Mouse (Mus musculus): Measurements from ENCODE around the gene Ercc1.

Ercc1 gene

DNA sequence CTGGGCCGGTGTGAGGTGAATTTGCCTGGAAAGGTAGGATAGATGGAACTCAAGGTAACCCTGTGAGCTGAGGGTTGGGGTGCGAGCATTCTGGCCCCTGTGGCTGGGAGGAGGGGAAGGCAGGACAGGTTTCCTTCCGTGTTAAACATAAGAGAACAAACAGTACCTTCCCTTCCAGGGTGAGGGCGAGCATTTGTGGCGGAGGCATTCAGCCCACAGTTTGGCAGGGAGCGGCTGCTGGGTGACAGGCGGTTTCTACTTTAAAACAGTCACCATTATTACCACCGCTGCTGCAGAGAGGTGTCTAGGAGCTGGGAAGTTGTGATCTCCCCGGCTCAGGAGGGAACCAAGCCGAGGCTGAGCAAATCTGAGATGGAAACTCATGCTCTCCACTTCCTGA, 7.5 kb upstream of the Ercc1 start:
- no peak for DNase-seq (ENCODE audit: low read depth, low spot score)

DNA sequence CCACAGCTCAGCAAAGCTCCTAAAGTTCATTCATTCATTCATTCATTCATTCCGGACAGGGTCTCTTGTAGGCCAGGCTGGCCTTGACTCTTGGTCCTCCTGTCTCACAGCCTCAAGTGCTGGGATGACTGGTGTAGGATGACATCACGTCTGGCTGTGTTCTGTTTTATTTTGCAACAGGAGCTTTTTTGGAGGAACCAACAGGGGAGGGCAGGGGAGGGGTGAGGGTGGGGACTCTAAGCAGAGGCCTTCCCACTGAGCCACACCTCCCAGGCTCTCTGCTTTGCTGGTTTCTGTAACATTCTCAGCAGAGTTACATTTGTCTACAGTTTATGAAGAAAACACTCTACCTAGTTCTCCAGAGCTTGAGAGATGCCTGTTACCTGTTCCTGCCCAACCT, 6.5 kb upstream of the Ercc1 start:
- DNase-seq (ENCODE audit: low read depth, low spot score): no peak

- DNase-seq (ENCODE audit: low read depth, low spot score): no peak
Measured at GRCm38 (mm10) chr7:19338596-19338995, 6.0 kb upstream of the Ercc1 start.

DNA sequence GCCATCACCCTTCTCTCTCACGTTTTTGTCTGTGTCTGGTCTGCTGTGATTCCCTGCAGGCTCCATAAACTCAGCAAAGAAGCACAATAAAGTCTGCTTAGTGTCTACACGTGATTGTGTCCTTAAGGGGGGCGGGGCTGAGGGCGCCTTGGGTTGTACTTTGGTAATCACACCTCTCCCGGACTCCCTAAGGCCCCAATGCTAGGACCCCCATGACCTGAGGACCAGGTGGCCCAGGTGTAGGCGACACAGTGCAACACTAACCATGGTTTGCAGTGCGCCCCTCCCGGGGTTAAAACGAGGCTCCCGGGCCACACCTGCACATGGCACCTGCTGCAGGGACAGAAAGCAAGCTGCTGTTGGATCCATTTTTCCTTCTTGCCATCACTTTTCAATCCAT, 3.3 kb upstream of the Ercc1 start:
- no peak for DNase-seq (ENCODE audit: low read depth, low spot score)

- no peak for DNase-seq (ENCODE audit: low read depth, low spot score)
Measured at GRCm38 (mm10) chr7:19341761-19342409, 2.7 kb upstream of the Ercc1 start.

DNA sequence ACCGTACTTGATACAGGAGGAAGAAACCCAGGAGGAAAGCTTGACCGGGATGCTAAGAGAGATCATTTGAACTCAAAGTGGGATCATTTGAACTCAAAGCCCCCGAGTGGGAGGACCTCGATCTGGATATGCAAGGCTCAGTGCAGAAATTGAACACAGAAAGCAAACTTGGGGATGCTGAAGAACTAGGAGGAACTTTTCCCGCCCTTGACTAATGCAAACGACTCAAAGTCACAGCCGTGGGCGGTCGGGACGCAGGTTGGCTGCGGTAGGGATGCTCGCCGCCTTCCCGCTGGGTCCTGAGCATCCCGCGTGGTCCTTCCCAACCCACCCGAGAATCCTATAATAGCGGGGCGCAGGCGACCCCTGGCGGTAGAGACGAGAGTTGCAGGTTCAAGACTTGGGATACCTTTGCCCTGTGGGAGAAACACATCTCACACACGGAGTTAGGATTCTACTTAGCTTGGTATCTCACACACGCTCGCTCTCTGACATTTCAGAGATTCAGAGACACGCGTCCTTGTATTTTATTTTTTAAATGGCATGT, 2.0 kb upstream of the Ercc1 start:
- peak; percentile 55 for DNase-seq (ENCODE audit: low read depth, low spot score)

DNA sequence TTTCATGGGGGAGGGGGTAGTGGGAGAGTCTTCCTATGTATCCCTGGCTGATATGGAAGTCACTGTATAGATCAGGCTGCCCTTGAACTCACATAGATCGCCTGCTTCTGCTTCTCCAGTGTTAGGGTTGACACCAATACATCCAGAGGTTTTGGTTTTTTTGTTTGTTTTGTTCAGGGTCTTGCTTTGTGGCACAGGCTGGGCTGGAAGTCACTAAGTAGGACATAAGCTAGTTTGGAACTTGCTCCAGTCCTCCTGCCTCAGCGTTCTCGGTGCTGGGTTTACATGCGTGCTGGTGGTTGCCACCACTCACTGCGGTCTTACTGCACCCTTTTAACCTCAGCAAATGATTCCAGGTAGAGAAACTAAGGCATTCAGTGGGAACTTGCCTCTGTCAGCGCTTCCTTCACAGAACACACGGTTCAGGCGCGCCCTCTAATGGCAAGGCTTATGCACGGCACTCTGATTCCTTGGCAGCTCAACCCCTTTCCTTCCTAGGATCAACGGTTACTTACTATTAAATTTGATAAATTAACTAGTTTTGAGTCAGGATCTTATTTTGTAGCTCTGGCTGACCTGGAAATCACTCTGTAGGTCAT, 1.3 kb upstream of the Ercc1 start:
- DNase-seq (ENCODE audit: low read depth, low spot score): peak; percentile 70

DNA sequence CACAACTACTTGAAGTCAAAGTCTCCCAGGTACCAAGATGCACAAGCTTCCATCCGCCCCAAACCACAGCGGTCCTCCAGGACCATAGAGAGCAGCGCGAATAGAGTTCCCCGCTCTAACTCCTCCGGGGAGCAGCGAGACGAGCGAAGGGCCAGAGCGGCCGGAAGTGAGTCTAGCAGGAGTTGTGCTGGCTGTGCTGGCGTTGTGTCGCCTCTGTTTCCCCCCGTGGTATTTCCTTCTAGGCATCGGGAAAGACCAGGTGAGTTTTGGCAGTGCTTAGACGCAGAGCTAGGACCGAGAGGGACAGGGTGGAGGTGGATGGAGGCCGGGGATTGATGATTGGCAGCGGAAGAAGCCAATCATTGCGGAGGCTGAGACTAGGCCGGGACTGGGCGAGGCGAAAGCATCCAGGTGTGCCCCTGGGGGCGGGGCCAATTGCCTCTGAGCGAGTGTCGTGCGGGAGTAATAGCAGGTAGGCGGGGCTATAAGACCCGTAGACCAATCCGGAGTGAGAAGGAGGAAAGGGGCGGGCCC, 427 bp downstream of the Ercc1 start:
- peak; percentile 95 for DNase-seq (ENCODE audit: low read depth, low spot score)

- no peak for DNase-seq (ENCODE audit: low read depth, low spot score)
Measured at GRCm38 (mm10) chr7:19349188-19349915, 4.8 kb downstream of the Ercc1 start.

- DNase-seq (ENCODE audit: low read depth, low spot score): no peak
Measured at GRCm38 (mm10) chr7:19350221-19350620, 5.6 kb downstream of the Ercc1 start.

- DNase-seq (ENCODE audit: low read depth, low spot score): no peak
Measured at GRCm38 (mm10) chr7:19354991-19355390, 10.4 kb downstream of the Ercc1 start.

DNA sequence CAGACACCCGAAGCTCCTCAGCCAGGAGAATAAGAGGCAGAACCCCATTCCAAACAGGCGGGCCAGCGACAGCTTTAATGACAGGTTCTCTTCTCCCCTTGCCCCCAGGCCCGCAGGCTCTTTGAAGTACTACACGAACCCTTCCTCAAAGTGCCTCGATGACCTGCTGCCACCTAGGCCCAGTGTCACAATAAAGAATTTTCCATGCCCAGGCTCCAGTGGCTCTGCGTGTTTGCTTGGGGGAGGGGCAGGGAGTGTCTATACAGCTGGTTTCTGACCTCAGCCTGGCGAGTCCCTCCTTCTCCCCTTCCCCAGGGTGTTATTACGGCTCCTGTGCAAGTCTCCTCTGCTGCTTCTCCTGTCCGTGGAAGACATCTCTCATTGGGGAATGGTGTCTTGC, 11.7 kb downstream of the Ercc1 start:
- DNase-seq (ENCODE audit: low read depth, low spot score): no peak

DNA sequence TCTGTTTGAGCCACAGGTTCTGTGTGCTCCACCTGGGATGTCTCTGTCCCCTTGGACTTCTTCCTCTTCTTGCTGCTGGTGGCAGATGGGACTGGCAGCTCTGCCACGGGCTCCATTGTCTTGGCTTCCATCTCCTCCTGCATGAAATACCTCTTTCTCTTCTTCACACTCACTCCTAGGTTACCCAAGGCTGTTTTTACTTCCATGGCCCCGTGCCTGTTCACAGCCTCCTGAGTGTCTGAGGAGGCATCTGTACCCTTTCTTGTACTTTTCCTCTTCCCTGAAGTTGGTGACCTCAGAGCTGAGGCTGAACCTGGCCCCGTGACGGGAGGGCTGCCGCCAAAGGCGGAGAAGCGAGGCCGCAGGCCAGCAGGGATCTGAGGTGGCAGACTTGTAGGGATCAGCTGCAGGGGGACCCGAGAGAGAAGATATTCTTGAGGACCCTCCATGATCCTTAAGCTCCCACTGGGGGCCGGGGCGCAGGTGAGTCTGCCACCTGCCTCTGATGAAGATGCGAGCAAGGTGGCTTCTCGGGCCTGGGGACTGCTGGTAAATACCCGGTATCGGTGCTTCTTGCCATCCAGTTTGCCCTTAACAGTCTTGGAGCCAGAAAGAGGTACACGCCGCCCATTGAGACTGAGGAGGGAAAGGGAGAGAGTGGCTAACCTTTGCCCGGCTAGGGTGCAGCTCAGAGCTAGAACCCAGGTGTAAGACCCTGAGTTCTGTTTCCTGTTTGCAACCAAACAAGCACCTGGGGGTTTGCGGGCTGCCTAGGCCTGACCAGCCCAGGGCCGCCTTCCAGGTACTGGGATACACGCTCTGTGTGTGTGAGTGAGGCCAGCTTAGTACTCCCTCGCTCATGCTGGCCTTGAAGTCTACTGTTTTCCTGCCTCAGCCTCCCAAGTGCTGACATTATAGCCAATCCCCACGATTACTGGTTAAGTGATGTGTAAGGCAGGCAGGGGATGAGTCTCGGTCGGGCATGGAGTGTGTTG, 13.1 kb downstream of the Ercc1 start:
- DNase-seq (ENCODE audit: low read depth, low spot score): no peak

GRCm38 (mm10) chr7:19358634-19359033, 14.1 kb downstream of the Ercc1 start:
- no peak for DNase-seq (ENCODE audit: low read depth, low spot score)

DNA sequence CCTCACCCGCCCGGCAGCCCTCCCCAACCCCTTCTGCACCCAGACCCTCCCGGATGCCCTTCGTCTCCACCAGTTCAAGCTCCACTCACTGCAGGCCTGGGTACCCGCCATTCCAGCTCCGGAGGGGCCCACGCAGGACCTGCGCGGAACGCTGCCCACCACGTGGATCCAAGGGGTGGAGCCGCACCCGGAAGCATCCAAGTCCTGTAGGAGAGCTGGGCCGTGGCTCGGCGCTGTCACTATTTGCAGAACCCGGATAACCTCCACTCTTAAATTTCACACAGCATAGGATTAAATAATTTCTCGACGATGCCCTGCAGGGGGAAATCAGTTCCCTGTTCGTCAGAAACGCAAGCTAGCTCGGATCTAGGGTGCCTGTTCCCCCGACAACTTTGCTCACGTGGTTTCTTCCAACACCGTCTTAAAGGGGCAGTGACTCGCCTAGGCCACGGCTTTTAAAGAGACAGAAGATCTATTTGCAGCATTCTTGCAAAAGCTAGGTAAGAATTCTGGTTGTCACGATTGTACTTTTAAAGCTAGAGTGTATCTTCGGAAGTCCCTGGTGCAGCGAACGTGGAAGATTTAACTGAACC, 14.8 kb downstream of the Ercc1 start, which contains the start of the genes Cd3eap and Ppp1r13l:
Gene Cd3eap (minus strand): TSS at position 185 of the 593 bp plus-strand sequence.
Gene Ppp1r13l (plus strand): TSS at position 451 of the 593 bp plus-strand sequence.
- DNase-seq (ENCODE audit: low read depth, low spot score): peak; percentile 78

GRCm38 (mm10) chr7:19359892-19360641, 15.5 kb downstream of the Ercc1 start:
- peak; percentile 68 for DNase-seq (ENCODE audit: low read depth, low spot score)

- peak; percentile 77 for DNase-seq (ENCODE audit: low read depth, low spot score)
Measured at GRCm38 (mm10) chr7:19360944-19361343, 16.4 kb downstream of the Ercc1 start.

DNA sequence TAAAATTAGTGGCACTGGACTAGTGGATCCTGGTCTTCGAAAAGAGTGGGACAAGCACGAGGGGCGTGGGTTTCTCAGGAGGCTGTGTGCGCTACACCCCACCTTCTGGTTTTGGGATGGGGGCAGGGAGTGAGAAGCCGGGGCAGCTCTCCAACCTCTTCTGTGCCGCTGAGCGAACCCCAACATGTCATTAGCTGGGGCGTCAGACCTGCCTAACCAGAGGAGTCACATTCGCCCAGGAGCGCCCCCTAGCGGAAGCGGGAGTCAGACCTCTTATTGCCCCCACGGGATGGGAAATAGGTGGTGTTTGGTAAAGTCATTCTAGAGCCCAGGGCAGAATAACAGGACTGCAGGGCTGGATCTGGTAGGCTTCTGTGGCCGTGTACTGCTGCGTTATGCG, 17.1 kb downstream of the Ercc1 start:
- peak; percentile 76 for DNase-seq (ENCODE audit: low read depth, low spot score)

DNA sequence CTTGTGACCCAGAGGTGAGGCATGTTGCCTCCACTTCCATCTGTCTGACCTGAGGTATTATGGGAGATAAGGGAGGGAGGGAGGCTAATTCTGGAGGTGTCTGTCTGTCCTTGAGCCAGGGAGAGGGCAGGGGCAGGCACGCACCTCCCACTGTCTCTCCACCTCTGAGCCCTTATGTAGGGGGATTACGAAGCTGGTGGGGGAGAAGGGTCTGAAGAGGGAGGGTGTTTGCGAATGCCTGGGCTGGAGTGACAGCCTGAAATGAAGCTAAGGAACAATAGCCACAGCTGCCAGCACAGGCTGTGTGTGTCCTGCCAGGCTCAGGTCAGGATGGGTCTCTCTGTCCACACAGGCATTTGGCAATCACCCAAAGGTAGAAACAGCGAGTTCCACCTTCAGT, 17.7 kb downstream of the Ercc1 start:
- DNase-seq (ENCODE audit: low read depth, low spot score): no peak

- DNase-seq (ENCODE audit: low read depth, low spot score): no peak
Measured at GRCm38 (mm10) chr7:19363881-19364280, 19.3 kb downstream of the Ercc1 start.
